Mouse (Mus musculus) CH12.LX (cell line): ENCODE measurements around the gene Cdc34. TPM values are rescaled to one million over a fixed set of nuclear protein-coding genes. Genes with fewer than 3 reads are reported as not detected.

Experiments used
- DNase-seq: peaks from one replicate; pipeline ENCODE4 v3.0.0-alpha.2; 2013; ENCODE audit errors: extremely low read depth
- H3K27ac ChIP-seq: 2 replicates; pipeline ENCODE4 v1.5.1; 2012; ENCODE audit warnings: low read depth, mild to moderate bottlenecking, control low read depth, moderate library complexity; ENCODE audit not compliant: insufficient read depth
- H3K27me3 ChIP-seq: replicated peaks from 2 replicates; pipeline ENCODE3; 2012; ENCODE audit warnings: inconsistent platforms
- H3K36me3 ChIP-seq, 2 experiments: replicated peaks in 1 of 2; 2 replicates each; pipeline versions ENCODE3 to v1.6.1; 2012; ENCODE audit warnings: inconsistent platforms in 1 of 2, low read length in 1 of 2, mild to moderate bottlenecking in 1 of 2, mixed read lengths in 1 of 2, moderate library complexity in 1 of 2; ENCODE audit not compliant: control insufficient read depth in 1 of 2, insufficient read depth in 1 of 2
- H3K4me1 ChIP-seq, 2 experiments: 2 replicates each; pipeline ENCODE4 v1.6.1; 2012; ENCODE audit warnings: inconsistent platforms in 1 of 2, moderate library complexity in 1 of 2; ENCODE audit not compliant: insufficient read depth in 2 of 2, control insufficient read depth in 1 of 2
- H3K4me2 ChIP-seq: 2 replicates; pipeline ENCODE4 v1.6.1; 2012; ENCODE audit warnings: low read depth, mild to moderate bottlenecking, control low read depth; ENCODE audit not compliant: poor library complexity, insufficient read depth, severe bottlenecking
- H3K4me3 ChIP-seq, 3 experiments: fragments of 150-350 bp in 1 of 3; sonication (generic) in 1 of 3; replicated peaks in 1 of 3; 2 replicates each; pipeline versions ENCODE3 to v1.5.1; 2011 to 2012; ENCODE audit warnings: low read depth in 2 of 3, low read length in 2 of 3, mild to moderate bottlenecking in 2 of 3, moderate library complexity in 2 of 3, control low read depth in 1 of 3, improper control_type of control experiment in 1 of 3, inconsistent platforms in 1 of 3, mixed read lengths in 1 of 3; ENCODE audit not compliant: poor library complexity in 1 of 3
- H3K79me2 ChIP-seq: replicated peaks from 2 replicates; pipeline ENCODE4 v1.6.1; 2012; ENCODE audit warnings: mild to moderate bottlenecking, moderate library complexity; ENCODE audit not compliant: control insufficient read depth, poor library complexity, insufficient read depth, severe bottlenecking; ENCODE audit errors: extremely low read depth
- H3K9ac ChIP-seq: 2 replicates; pipeline ENCODE4 v1.6.1; 2012; ENCODE audit warnings: low read depth, mild to moderate bottlenecking, control low read depth, moderate library complexity; ENCODE audit not compliant: insufficient read depth
- H3K9me3 ChIP-seq: replicated peaks from 2 replicates; pipeline ENCODE3; 2012; ENCODE audit warnings: low read length, inconsistent platforms, mixed read lengths
- BHLHE40 ChIP-seq: IDR thresholded peaks from 2 replicates; pipeline ENCODE4 v1.6.1; 2011; ENCODE audit warnings: mild to moderate bottlenecking, low read depth, low read length, improper control_type of control experiment
- CHD1 ChIP-seq: IDR thresholded peaks from 2 replicates; pipeline ENCODE4 v1.6.1; 2012; ENCODE audit warnings: low read depth, low read length, improper control_type of control experiment, inconsistent platforms
- CHD2 ChIP-seq: IDR thresholded peaks from 2 replicates; pipeline ENCODE4 v1.6.1; 2011; ENCODE audit warnings: low read length, improper control_type of control experiment
- CTCF ChIP-seq, 2 experiments: IDR thresholded peaks in 1 of 2; conservative IDR thresholded peaks in 1 of 2; 2 replicates each; pipeline ENCODE4 v1.5.1; 2011 to 2012; ENCODE audit warnings: low read depth in 2 of 2, low read length in 2 of 2, improper control_type of control experiment in 1 of 2, inconsistent platforms in 1 of 2, mild to moderate bottlenecking in 1 of 2, moderate library complexity in 1 of 2
- E2F4 ChIP-seq: IDR thresholded peaks from 2 replicates; pipeline ENCODE4 v1.6.1; 2011; ENCODE audit warnings: low read depth, low read length, improper control_type of control experiment; ENCODE audit not compliant: insufficient replicate concordance
- ELF1 ChIP-seq: IDR thresholded peaks from 2 replicates; pipeline ENCODE4 v1.6.1; 2014; ENCODE audit warnings: low read depth, mild to moderate bottlenecking, inconsistent platforms, low read length, improper control_type of control experiment
- EP300 ChIP-seq: IDR thresholded peaks from 2 replicates; pipeline ENCODE4 v1.6.1; 2011; ENCODE audit warnings: low read length, improper control_type of control experiment
- ETS1 ChIP-seq: conservative IDR thresholded peaks from 2 replicates; pipeline ENCODE4 v1.6.1; 2012; ENCODE audit warnings: low read depth, mild to moderate bottlenecking, inconsistent platforms, low read length, improper control_type of control experiment, moderate library complexity
- GABPA ChIP-seq: IDR thresholded peaks from 2 replicates; pipeline ENCODE4 v1.6.1; 2012; ENCODE audit warnings: low read depth, low read length, improper control_type of control experiment, inconsistent platforms; ENCODE audit not compliant: insufficient replicate concordance
- HCFC1 ChIP-seq: IDR thresholded peaks from 2 replicates; pipeline ENCODE4 v1.6.1; 2012; ENCODE audit warnings: low read depth, mild to moderate bottlenecking, inconsistent platforms, low read length, improper control_type of control experiment
- IRF4 ChIP-seq: IDR thresholded peaks from 2 replicates; pipeline ENCODE4 v1.6.1; 2014; ENCODE audit warnings: low read depth, mild to moderate bottlenecking, inconsistent platforms, low read length, improper control_type of control experiment
- JUN ChIP-seq: IDR thresholded peaks from 2 replicates; pipeline ENCODE4 v1.6.1; 2011; ENCODE audit warnings: low read depth, mild to moderate bottlenecking, low read length, improper control_type of control experiment, moderate library complexity; ENCODE audit not compliant: insufficient read depth
- JUND ChIP-seq: conservative IDR thresholded peaks from 2 replicates; pipeline ENCODE4 v1.6.1; 2011; ENCODE audit warnings: low read depth, low read length, improper control_type of control experiment
- KAT2A ChIP-seq: IDR thresholded peaks from 2 replicates; pipeline ENCODE4 v1.6.1; 2012; ENCODE audit warnings: low read length, improper control_type of control experiment, inconsistent platforms; ENCODE audit not compliant: insufficient replicate concordance
- MAFK ChIP-seq: IDR thresholded peaks from 2 replicates; pipeline ENCODE4 v1.6.1; 2011; ENCODE audit warnings: low read length, improper control_type of control experiment; ENCODE audit not compliant: insufficient replicate concordance
- MAX ChIP-seq: IDR thresholded peaks from 2 replicates; pipeline ENCODE4 v1.6.1; 2011; ENCODE audit warnings: low read length, improper control_type of control experiment
- MAZ ChIP-seq: IDR thresholded peaks from 2 replicates; pipeline ENCODE4 v1.6.1; 2012; ENCODE audit warnings: low read depth, mild to moderate bottlenecking, inconsistent platforms, low read length, improper control_type of control experiment, moderate library complexity
- MEF2A ChIP-seq: IDR thresholded peaks from 2 replicates; pipeline ENCODE4 v1.6.1; 2014; ENCODE audit warnings: low read depth, mild to moderate bottlenecking, inconsistent platforms, low read length, improper control_type of control experiment, borderline replicate concordance
- MXI1 ChIP-seq: IDR thresholded peaks from 2 replicates; pipeline ENCODE4 v1.6.1; 2011; ENCODE audit warnings: mild to moderate bottlenecking, low read depth, low read length, improper control_type of control experiment
- MYC ChIP-seq: IDR thresholded peaks from 2 replicates; pipeline ENCODE4 v1.6.1; 2011; ENCODE audit warnings: low read depth, mild to moderate bottlenecking, improper control_type of control experiment, low read length
- NELFE ChIP-seq: IDR thresholded peaks from 2 replicates; pipeline ENCODE4 v1.6.1; 2011; ENCODE audit warnings: low read depth, low read length, improper control_type of control experiment
- NRF1 ChIP-seq: IDR thresholded peaks from 2 replicates; pipeline ENCODE4 v1.6.1; 2014; ENCODE audit warnings: low read depth, mild to moderate bottlenecking, inconsistent platforms, low read length, improper control_type of control experiment, moderate library complexity
- PAX5 ChIP-seq: IDR thresholded peaks from 2 replicates; pipeline ENCODE4 v1.6.1; 2012; ENCODE audit warnings: low read length, inconsistent platforms, mixed read lengths
- POLR2A ChIP-seq: IDR thresholded peaks from 2 replicates; pipeline ENCODE4 v1.6.1; 2011; ENCODE audit warnings: low read depth, mild to moderate bottlenecking, improper control_type of control experiment, low read length
- POLR2AphosphoS2 ChIP-seq: IDR thresholded peaks from 2 replicates; pipeline ENCODE4 v1.6.1; 2011; ENCODE audit warnings: low read depth, low read length, improper control_type of control experiment
- RAD21 ChIP-seq: IDR thresholded peaks from 2 replicates; pipeline ENCODE4 v1.6.1; 2011; ENCODE audit warnings: low read depth, mild to moderate bottlenecking, low read length, improper control_type of control experiment, moderate library complexity
- RCOR1 ChIP-seq: conservative IDR thresholded peaks from 2 replicates; pipeline ENCODE4 v1.6.1; 2012; ENCODE audit warnings: low read depth, mild to moderate bottlenecking, inconsistent platforms, low read length, improper control_type of control experiment
- SIN3A ChIP-seq: IDR thresholded peaks from 2 replicates; pipeline ENCODE4 v1.6.1; 2012; ENCODE audit warnings: low read length, improper control_type of control experiment, inconsistent platforms
- SMC3 ChIP-seq: IDR thresholded peaks from 2 replicates; pipeline ENCODE4 v1.6.1; 2011; ENCODE audit warnings: low read depth, low read length, improper control_type of control experiment
- TBP ChIP-seq: conservative IDR thresholded peaks from 2 replicates; pipeline ENCODE4 v1.6.1; 2011; ENCODE audit warnings: low read depth, low read length, improper control_type of control experiment
- TCF12 ChIP-seq: IDR thresholded peaks from 2 replicates; pipeline ENCODE4 v1.6.1; 2014; ENCODE audit warnings: low read depth, mild to moderate bottlenecking, inconsistent platforms, low read length, improper control_type of control experiment
- UBTF ChIP-seq: IDR thresholded peaks from 2 replicates; pipeline ENCODE4 v1.6.1; 2012; ENCODE audit warnings: low read depth, mild to moderate bottlenecking, inconsistent platforms, low read length, improper control_type of control experiment, moderate library complexity
- USF1 ChIP-seq: IDR thresholded peaks from 2 replicates; pipeline ENCODE4 v1.6.1; 2014; ENCODE audit warnings: low read depth, mild to moderate bottlenecking, inconsistent platforms, low read length, improper control_type of control experiment
- USF2 ChIP-seq: conservative IDR thresholded peaks from 2 replicates; pipeline ENCODE4 v1.6.1; 2011; ENCODE audit warnings: low read depth, low read length, improper control_type of control experiment
- ZC3H11A ChIP-seq: IDR thresholded peaks from 2 replicates; pipeline ENCODE4 v1.6.1; 2012; ENCODE audit warnings: low read depth, mild to moderate bottlenecking, inconsistent platforms, low read length, improper control_type of control experiment
- ZKSCAN1 ChIP-seq: IDR thresholded peaks from 2 replicates; pipeline ENCODE4 v1.6.1; 2012; ENCODE audit warnings: low read depth, inconsistent platforms, low read length, improper control_type of control experiment, borderline replicate concordance
- ZMIZ1 ChIP-seq: IDR thresholded peaks from 2 replicates; pipeline ENCODE4 v1.6.1; 2012; ENCODE audit warnings: low read depth, mild to moderate bottlenecking, inconsistent platforms, low read length, improper control_type of control experiment
- ZNF384 ChIP-seq: IDR thresholded peaks from 2 replicates; pipeline ENCODE4 v1.6.1; 2012; ENCODE audit warnings: low read depth, low read length, improper control_type of control experiment, inconsistent platforms
- dilution Hi-C: fragments of 300-500 bp; cut with MboI; formaldehyde crosslinking; loops from 2 replicates; pipeline ENCODE4 v1.14.3; 2020; ENCODE audit warnings: low sequenced_read_pairs; ENCODE audit not compliant: extremely low pct_unique_long_range_greater_than_20kb, extremely low pct_ligation_motif_present
- in situ Hi-C: fragments of 300-500 bp; cut with MboI; formaldehyde crosslinking; loops from 3 replicates; pipeline ENCODE4 v1.14.3; 2019; ENCODE audit warnings: low sequenced_read_pairs, low pct_ligation_motif_present, low pct_unique_long_range_greater_than_20kb, mixed read lengths
- polyA plus RNA-seq: library from polyadenylated mRNA; unstranded; fragments of >175 nt; gene quantifications from 2 replicates; pipeline ENCODE4 v1.2.1, GENCODE M21; 2012; ENCODE audit warnings: low read depth; ENCODE audit not compliant: insufficient read length
- total RNA-seq, 2 experiments: library from RNA; depleted of rRNA; stranded (reverse); fragments of 300-350 nt in 1 of 2; fragments of >200 nt in 1 of 2; gene quantifications; 2 replicates each; pipeline ENCODE4 v1.2.3; 2012 to 2014

The Cdc34 gene
- total and polyA plus RNA-seq, 3 experiments, result 314 to 335 (median 331) TPM

GRCm38 (mm10) chr10:79670071-79670888, 11.7 kb upstream of the Cdc34 start:
- dilution Hi-C loops (no loop called here), in situ Hi-C loops (no loop called here)
- Histone ChIP-seq H3K9ac (peak overlapping the region; percentile 98), H3K79me2 (peaks cover 11% of the 10 kb centered on the region; the same call in 1 of the 2 replicates), H3K27ac (peak overlapping the region; percentile 78)
- peak; percentile 49 for DNase-seq
- TF ChIP-seq ETS1 (no peak), EP300 (no peak), SMC3 (no peak), NELFE (peak; percentile 22; the same call in 1 of the 2 replicates), JUN (no peak), ZMIZ1 (peak; percentile 42), TCF12 (peak; percentile 17), HCFC1 (peak; percentile 21; the same call in 1 of the 2 replicates), MAX (peak; percentile 66; the same call in 1 of the 2 replicates), CHD2 (no peak), MEF2A (0 out of 2 replicates have a peak, but pooled peaks have one; percentile 7), IRF4 (0 out of 2 replicates have a peak, but pooled peaks have one; percentile 13), NRF1 (peak; percentile 38; the same call in 1 of the 2 replicates), ZNF384 (no peak), MAFK (no peak), ELF1 (no peak), SIN3A (peak; percentile 28; the same call in 1 of the 2 replicates), CHD1 (no peak), ZKSCAN1 (no peak), KAT2A (no peak), CTCF (conservative IDR thresholded peaks at IDR 0.05 in 1 of 2, IDR thresholded peaks at IDR 0.05 in 1 of 2; ENCODE audit: low read depth in 2 of 2, low read length in 2 of 2) (no peak), USF1 (no peak), PAX5 (no peak), UBTF (no peak), ZC3H11A (no peak), RCOR1 (no peak), E2F4 (no peak), MYC (peak; percentile 60; the same call in 1 of the 2 replicates), POLR2AphosphoS2 (no peak), GABPA (no peak), MAZ (no peak), BHLHE40 (no peak), MXI1 (peak; percentile 80), TBP (peak; percentile 56; the same call in 1 of the 2 replicates), POLR2A (peak; percentile 51; the same call in 1 of the 2 replicates), JUND (no peak), RAD21 (no peak), USF2 (no peak)
- TF ChIP-seq, all 38 proteins: peak for 13
- Histone ChIP-seq H3K9me3 (no peaks in the 10 kb centered on the region), H3K27me3 (no peaks in the 10 kb centered on the region), H3K4me3 (peak overlapping the region; percentile 95 to 97 (median 97)), H3K4me1 (peaks cover 23 to 54% of the 10 kb centered on the region in 2 experiments), H3K36me3 (peaks cover 5 to 48% of the 10 kb centered on the region in 2 experiments), H3K4me2 (peak overlapping the region; percentile 82)
